Mouse (Mus musculus): ENCODE measurements at regions not wholly inside any gene's neighbourhood (a gene's known extent, or its start where the extent isn't known, plus 50 kb on each side); places are given as distances from the start of the nearest gene placed in this dataset.

- no peaks in the 10 kb centered on the region for H3K36me3 ChIP-seq
- no peak overlapping the region for H3K27ac ChIP-seq
- H3K9ac ChIP-seq, result no peak overlapping the region
- H3K4me2 ChIP-seq, result no peak overlapping the region
- WGBS, result 67% methylated on average over 3 of the region's 3 CpGs
- no peak overlapping the region for H3K4me3 ChIP-seq
- no peak for ATAC-seq (replicated peaks; ENCODE audit: insufficient number of reproducible peaks, insufficient read depth, low FRiP score, low read depth)
- H3K27me3 ChIP-seq, result peaks cover 9% of the 10 kb centered on the region; the same call in 1 of the 2 replicates
- no peaks in the 10 kb centered on the region for H3K9me3 ChIP-seq (replicated peaks)
- H3K4me1 ChIP-seq (replicated peaks), result peaks cover 8% of the 10 kb centered on the region
Measured at GRCm38 (mm10) chr4:153561991-153562390, 79.4 kb upstream of the Ajap1 start.

DNA sequence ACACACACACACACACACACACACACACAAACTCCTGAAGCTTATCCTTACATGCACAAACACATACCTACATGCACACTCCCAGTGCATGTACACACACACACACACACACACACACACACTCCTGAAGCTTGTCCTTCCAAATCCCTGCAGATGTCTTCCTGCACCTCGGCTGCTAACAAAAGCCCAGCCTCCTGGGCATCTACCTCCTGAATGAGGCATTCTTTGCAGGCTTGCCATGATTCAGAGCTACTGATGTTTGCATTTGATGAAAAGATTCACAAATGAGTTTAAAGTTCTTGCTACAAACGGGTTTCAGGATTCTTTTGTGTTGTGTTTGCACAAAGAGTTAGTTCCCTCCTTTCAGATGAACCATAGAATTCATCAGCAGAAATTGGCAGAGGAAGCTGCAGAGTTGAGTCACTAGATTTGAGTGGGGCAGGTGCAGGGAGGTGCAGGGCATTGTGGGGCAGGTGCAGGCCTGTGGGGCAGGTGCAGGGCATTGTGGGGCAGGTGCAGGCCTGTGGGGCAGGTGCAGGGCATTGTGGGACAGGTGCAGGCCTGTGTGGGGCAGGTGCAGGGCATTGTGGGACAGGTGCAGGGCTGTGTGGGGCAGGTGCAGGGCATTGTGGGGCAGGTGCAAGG lies 84.8 kb upstream of the Ajap1 start:
- H3K4me3 ChIP-seq, result no peak overlapping the region
- ATAC-seq (replicated peaks; ENCODE audit: insufficient number of reproducible peaks, insufficient read depth, low FRiP score, low read depth), result no peak
- no peak overlapping the region for H3K27ac ChIP-seq
- no peak overlapping the region for H3K4me2 ChIP-seq
- H3K27me3 ChIP-seq, result peaks cover 4% of the 10 kb centered on the region; the same call in 1 of the 2 replicates
- H3K36me3 ChIP-seq, result no peaks in the 10 kb centered on the region
- H3K9me3 ChIP-seq (replicated peaks), result no peaks in the 10 kb centered on the region
- no peak overlapping the region for H3K9ac ChIP-seq
- no peaks in the 10 kb centered on the region for H3K4me1 ChIP-seq (replicated peaks)
- WGBS, result 41% methylated on average over 2 of the region's 2 CpGs

- 51% methylated on average over 9 of the region's 9 CpGs for WGBS
- peaks cover 5% of the 10 kb centered on the region for H3K27me3 ChIP-seq
- ATAC-seq (replicated peaks; ENCODE audit: insufficient number of reproducible peaks, insufficient read depth, low FRiP score, low read depth), result no peak
- H3K9me3 ChIP-seq (replicated peaks), result no peaks in the 10 kb centered on the region
- H3K36me3 ChIP-seq, result no peaks in the 10 kb centered on the region
- H3K4me3 ChIP-seq, result no peak overlapping the region
- H3K9ac ChIP-seq, result no peak overlapping the region
- no peaks in the 10 kb centered on the region for H3K4me1 ChIP-seq (replicated peaks)
- H3K27ac ChIP-seq, result no peak overlapping the region
- no peak overlapping the region for H3K4me2 ChIP-seq
Measured at GRCm38 (mm10) chr4:153573180-153573769, 90.7 kb upstream of the Ajap1 start.

- H3K36me3 ChIP-seq, result no peaks in the 10 kb centered on the region
- H3K27ac ChIP-seq, result no peak overlapping the region
- H3K4me2 ChIP-seq, result no peak overlapping the region
- no peaks in the 10 kb centered on the region; the same call in 1 of the 2 replicates for H3K9me3 ChIP-seq (replicated peaks)
- no peak overlapping the region for H3K9ac ChIP-seq
- no peak overlapping the region for H3K4me3 ChIP-seq
- 32% methylated on average over 11 of the region's 11 CpGs for WGBS
- no peak for ATAC-seq (replicated peaks; ENCODE audit: insufficient number of reproducible peaks, insufficient read depth, low FRiP score, low read depth)
- peaks cover 9% of the 10 kb centered on the region; the same call in 1 of the 2 replicates for H3K27me3 ChIP-seq
- H3K4me1 ChIP-seq (replicated peaks), result no peaks in the 10 kb centered on the region
Measured at GRCm38 (mm10) chr4:153593291-153593690, 110.7 kb upstream of the Ajap1 start.

DNA sequence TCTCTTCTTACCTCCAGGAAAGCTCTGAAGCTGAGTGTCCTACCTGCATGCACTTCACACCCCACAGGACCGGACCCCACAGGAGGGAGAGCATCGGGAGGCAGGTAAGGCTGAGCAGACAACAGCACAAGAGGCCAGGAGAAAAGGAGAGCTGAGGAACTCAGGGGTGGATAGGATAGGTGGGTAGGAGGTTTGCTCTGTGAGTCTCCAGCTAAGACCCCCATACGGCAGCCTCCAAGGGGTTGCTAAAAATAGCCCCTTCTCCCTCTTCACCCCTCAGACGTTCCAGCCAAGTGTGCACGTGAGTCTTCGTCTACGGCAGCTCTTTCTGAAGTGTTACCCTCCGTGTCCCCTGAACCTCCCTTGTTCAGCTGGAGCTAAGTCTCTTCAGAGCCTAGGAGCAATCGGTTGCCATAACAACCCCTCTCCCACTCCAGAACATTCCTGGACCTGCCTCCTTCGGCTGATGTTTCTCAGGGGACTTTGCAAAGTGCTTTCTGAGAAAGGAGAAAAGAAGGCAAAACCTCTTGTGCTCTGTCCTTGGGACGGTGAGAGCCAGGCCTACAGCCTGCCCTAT lies 117.3 kb upstream of the Ajap1 start:
- Histone ChIP-seq H3K36me3 (no peaks in the 10 kb centered on the region), H3K27me3 (peaks cover 10% of the 10 kb centered on the region; the same call in 1 of the 2 replicates), H3K9ac (no peak overlapping the region), H3K4me3 (no peak overlapping the region), H3K27ac (no peak overlapping the region), H3K4me2 (no peak overlapping the region), H3K4me1 (replicated peaks) (no peaks in the 10 kb centered on the region), H3K9me3 (replicated peaks) (no peaks in the 10 kb centered on the region; the same call in 1 of the 2 replicates)
- no peak for ATAC-seq (replicated peaks; ENCODE audit: insufficient number of reproducible peaks, insufficient read depth, low FRiP score, low read depth)
- 35% methylated on average over 11 of the region's 11 CpGs for WGBS

DNA sequence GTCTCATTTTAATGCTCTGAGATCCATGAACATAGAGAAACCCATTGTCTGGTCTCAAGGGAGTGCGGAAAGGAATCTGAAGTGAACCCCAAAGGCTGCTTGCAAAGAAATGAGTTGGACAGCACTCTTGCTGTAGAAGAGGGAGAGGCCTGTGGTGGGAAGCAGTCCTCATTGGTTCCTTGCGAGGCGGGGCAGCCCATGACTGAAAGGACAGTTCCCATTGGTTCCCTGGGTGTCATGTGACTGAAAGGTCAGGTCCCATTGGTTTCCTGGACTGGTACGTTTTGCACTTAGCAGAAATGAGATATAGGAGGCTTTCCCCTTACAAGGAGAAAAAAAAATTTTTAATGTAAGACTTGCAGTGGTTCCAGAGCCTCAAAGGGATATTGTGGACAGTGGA lies 119.9 kb upstream of the Ajap1 start:
- WGBS, result 85% methylated on average over 4 of the region's 4 CpGs
- no peak for ATAC-seq (replicated peaks; ENCODE audit: insufficient number of reproducible peaks, insufficient read depth, low FRiP score, low read depth)
- Histone ChIP-seq H3K9ac (no peak overlapping the region), H3K4me1 (replicated peaks) (no peaks in the 10 kb centered on the region), H3K4me2 (no peak overlapping the region), H3K27me3 (peaks cover 6% of the 10 kb centered on the region; the same call in 1 of the 2 replicates), H3K27ac (no peak overlapping the region), H3K36me3 (no peaks in the 10 kb centered on the region), H3K4me3 (no peak overlapping the region), H3K9me3 (replicated peaks) (no peaks in the 10 kb centered on the region)

GRCm38 (mm10) chr4:153603056-153603840 lies 120.6 kb upstream of the Ajap1 start:
- peaks cover 6% of the 10 kb centered on the region; the same call in 1 of the 2 replicates for H3K27me3 ChIP-seq
- no peak overlapping the region for H3K4me3 ChIP-seq
- WGBS, result 77% methylated on average over 11 of the region's 11 CpGs
- no peak overlapping the region for H3K4me2 ChIP-seq
- no peak for ATAC-seq (replicated peaks; ENCODE audit: insufficient number of reproducible peaks, insufficient read depth, low FRiP score, low read depth)
- H3K9ac ChIP-seq, result no peak overlapping the region
- no peaks in the 10 kb centered on the region for H3K36me3 ChIP-seq
- H3K27ac ChIP-seq, result no peak overlapping the region
- H3K9me3 ChIP-seq (replicated peaks), result no peaks in the 10 kb centered on the region
- H3K4me1 ChIP-seq (replicated peaks), result no peaks in the 10 kb centered on the region

DNA sequence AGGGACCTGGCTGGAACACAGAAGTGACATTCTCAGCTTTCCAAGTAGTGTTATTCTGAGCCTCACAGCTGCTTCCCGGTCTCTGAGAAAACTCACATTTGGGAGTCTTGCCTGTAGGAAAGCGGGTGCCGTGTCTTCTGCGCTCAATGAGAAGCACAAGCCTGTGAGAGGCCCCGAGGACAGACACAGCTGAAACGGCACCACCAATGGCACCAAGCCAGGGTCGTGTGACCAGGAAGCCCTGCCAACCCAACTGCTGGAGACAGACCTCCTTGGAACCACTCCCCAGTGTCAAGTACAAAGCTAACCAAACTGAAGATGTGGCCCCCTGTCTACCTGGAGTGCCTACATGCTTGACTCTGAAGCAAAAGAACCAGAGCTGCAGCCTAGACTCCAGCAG lies 121.3 kb upstream of the Ajap1 start:
- H3K27ac ChIP-seq, result no peak overlapping the region
- H3K4me1 ChIP-seq (replicated peaks), result no peaks in the 10 kb centered on the region
- WGBS, result 69% methylated on average over 7 of the region's 7 CpGs
- no peaks in the 10 kb centered on the region for H3K36me3 ChIP-seq
- H3K9me3 ChIP-seq (replicated peaks), result no peaks in the 10 kb centered on the region
- peaks cover 6% of the 10 kb centered on the region; the same call in 1 of the 2 replicates for H3K27me3 ChIP-seq
- ATAC-seq (replicated peaks; ENCODE audit: insufficient number of reproducible peaks, insufficient read depth, low FRiP score, low read depth), result no peak
- H3K4me3 ChIP-seq, result no peak overlapping the region
- H3K4me2 ChIP-seq, result no peak overlapping the region
- H3K9ac ChIP-seq, result no peak overlapping the region

DNA sequence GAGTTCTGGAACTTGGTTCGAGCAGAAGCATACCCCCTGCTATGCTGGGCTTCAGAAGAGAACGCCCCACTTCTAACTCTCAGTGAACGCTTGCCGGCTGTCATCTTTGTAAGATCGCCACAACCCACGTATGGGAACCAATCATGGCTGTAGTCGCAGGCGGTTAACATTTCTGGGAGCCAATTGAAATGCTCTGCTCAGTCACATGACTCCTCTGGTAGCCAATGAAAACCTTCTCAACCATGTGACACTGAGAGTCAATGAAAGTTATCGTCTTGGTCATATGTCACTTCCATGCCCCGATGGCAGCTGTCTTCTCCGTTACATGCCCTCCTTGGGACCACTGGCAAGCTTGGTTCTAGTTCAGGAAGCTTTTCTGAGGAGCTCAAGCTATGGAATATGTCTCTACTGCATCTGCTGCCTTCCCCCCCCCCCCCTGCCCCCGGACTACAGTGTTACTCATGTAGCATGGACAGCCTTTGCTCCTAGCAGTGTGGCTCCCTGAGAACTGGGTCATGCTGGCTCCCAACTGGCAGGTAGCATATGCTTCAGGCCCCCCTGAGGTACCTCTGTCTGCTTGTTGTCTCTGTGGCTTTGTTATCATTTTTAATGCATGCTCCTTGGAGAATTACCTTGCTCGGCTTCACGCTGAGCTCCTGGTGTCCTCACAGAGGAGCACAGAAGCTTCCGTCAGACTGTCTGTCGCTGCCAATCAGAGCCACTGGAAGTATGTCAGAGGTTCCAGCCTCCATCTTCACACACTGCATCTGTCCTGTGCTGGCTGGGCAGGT lies 122.3 kb upstream of the Ajap1 start:
- H3K4me2 ChIP-seq, result no peak overlapping the region
- no peak overlapping the region for H3K27ac ChIP-seq
- no peaks in the 10 kb centered on the region for H3K9me3 ChIP-seq (replicated peaks)
- no peaks in the 10 kb centered on the region for H3K36me3 ChIP-seq
- WGBS, result 82% methylated on average over 16 of the region's 16 CpGs
- no peak for ATAC-seq (replicated peaks; ENCODE audit: insufficient number of reproducible peaks, insufficient read depth, low FRiP score, low read depth)
- no peaks in the 10 kb centered on the region for H3K4me1 ChIP-seq (replicated peaks)
- H3K4me3 ChIP-seq, result no peak overlapping the region
- peaks cover 3% of the 10 kb centered on the region; the same call in 1 of the 2 replicates for H3K27me3 ChIP-seq
- H3K9ac ChIP-seq, result no peak overlapping the region

GRCm38 (mm10) chr4:153616058-153616457 lies 133.4 kb upstream of the Ajap1 start:
- H3K4me2 ChIP-seq, result no peak overlapping the region
- no peaks in the 10 kb centered on the region for H3K9me3 ChIP-seq (replicated peaks)
- 72% methylated on average over 8 of the region's 8 CpGs for WGBS
- H3K36me3 ChIP-seq, result no peaks in the 10 kb centered on the region
- no peak for ATAC-seq (replicated peaks; ENCODE audit: insufficient number of reproducible peaks, insufficient read depth, low FRiP score, low read depth)
- no peaks in the 10 kb centered on the region for H3K4me1 ChIP-seq (replicated peaks)
- H3K27me3 ChIP-seq, result no peaks in the 10 kb centered on the region
- H3K4me3 ChIP-seq, result no peak overlapping the region
- H3K9ac ChIP-seq, result no peak overlapping the region
- H3K27ac ChIP-seq, result no peak overlapping the region

GRCm38 (mm10) chr4:153616938-153617337 lies 134.3 kb upstream of the Ajap1 start:
- WGBS, result 80% methylated on average over 6 of the region's 6 CpGs
- no peaks in the 10 kb centered on the region for H3K36me3 ChIP-seq
- no peak overlapping the region for H3K9ac ChIP-seq
- H3K4me2 ChIP-seq, result no peak overlapping the region
- H3K9me3 ChIP-seq (replicated peaks), result no peaks in the 10 kb centered on the region
- no peak overlapping the region for H3K4me3 ChIP-seq
- no peak overlapping the region for H3K27ac ChIP-seq
- no peak for ATAC-seq (replicated peaks; ENCODE audit: insufficient number of reproducible peaks, insufficient read depth, low FRiP score, low read depth)
- no peaks in the 10 kb centered on the region for H3K4me1 ChIP-seq (replicated peaks)
- no peaks in the 10 kb centered on the region for H3K27me3 ChIP-seq
